Mouse (Mus musculus): ENCODE results near the gene Gm42688.
A peak's percentile ranks its signal among the peaks of the same experiment; 100 is the strongest.

The Gm42688 gene

GRCm38 (mm10) chr6:83101316-83101687 is at the start of gene Gm42688, which contains the start of gene Ccdc142:
Gm42688 (plus strand) TSS chr6:83101617.
Ccdc142 (plus strand) TSS chr6:83101601.
- peak; percentile 94 to 95 for DNase-seq

DNA sequence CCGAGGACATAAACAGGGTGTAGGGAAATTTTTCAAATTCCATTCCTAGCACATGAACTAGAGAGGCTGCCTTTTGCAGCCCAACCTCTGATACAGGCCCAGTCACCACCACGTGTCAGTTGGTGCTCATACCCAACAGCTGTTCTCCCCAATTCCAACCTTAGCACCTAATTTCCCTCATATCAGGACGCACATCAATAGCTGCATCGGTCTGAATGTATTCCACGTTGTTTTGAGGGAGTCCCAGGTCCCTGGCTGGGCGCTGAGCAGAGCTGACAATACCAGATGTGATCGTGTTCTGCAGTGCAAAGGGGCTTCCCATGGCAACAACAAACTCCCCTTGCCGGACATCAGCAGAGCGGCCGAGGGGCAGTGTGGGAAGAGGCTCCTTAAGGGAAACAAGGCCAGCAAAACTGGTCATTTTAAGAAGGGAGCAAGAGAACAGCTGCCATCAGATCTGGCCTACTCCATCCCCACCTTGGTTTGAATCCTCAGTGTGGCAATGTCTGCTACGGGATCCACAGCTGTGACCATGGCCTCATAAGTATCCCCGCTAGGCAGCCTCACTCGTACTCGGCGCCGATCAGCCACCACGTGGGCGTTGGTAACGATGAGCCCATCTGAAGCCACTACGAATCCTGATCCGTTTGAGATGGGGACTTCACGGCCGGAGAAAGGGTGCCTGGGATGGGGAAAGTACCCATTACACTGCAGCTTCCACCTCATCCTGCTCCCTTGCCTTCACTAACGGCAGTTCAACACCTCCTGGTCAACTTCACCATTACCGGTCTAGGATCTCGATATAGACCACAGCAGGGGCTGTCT is 48.1 kb upstream of the Gm42688 start:
- DNase-seq, result no peak

DNA sequence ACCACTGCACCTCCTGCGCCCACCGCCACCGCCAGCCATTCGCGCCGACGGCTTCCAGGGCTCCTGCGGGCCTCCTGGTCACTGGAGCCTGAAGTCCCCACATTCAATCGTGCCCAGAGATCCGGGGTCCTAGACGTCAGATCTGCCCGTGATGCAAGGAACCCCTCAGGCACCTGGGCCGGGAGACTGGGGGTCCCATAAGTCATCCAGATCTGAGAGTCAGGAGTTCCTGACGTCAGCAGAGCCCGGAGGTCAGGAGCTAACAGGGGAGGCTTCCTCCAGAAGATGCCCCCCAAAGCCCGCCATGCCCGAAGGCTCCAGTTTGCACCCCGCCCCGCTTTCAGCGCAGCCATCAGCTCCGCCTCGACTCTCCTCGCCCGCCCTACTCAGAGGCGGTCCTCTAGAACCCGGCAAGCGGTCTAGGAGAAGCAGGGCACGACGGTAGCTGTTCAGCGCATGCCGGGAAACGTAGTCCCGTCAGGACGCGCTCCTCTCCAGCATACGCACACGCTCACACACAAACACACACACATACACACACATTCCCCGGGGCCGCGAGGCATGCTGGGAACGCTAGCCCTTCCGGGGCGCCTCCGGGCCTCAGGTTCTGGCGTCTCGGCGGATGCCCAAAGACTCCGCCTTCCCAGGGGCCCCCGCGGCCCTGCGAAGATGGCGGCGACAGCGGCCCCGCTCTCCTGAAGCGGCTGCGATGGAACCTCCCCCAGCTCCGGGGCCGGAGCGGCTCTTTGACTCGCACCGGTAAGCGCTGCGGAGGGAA is 47.2 kb upstream of the Gm42688 start, which contains the start of gene Aup1:
Aup1 (plus strand) TSS at position 448 of the 778 bp plus-strand sequence.
- peak; percentile 97 to 98 for DNase-seq

GRCm38 (mm10) chr6:83054871-83055431 is 46.5 kb upstream of the Gm42688 start, which contains the start of gene Htra2:
Htra2 (minus strand) TSS chr6:83055273.
- DNase-seq, result no peak

- peak; percentile 85 to 87 for DNase-seq
Observed at GRCm38 (mm10) chr6:83057790-83058189, 43.6 kb upstream of the Gm42688 start, which contains the start of gene Dqx1. Dqx1 (plus strand) TSS chr6:83057844.

DNA sequence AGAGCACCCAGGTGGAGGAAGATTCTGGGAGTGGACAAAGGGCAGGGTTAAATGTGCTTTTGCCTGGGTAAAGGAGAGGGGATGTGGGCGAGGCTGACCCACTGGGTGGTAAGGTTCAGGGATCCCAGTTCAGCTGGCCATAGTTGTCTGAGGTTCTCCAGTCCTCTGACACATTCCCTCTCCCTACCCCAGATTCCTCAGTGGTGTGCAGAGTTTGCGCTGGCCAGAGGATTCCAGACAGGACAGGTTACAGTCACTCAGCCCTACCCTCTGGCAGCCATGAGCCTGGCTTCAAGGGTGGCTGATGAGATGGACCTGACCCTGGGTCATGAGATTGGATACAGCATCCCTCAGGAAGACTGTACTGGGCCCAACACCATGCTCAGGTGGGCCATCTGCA is 42.7 kb upstream of the Gm42688 start:
- DNase-seq, result no peak

DNA sequence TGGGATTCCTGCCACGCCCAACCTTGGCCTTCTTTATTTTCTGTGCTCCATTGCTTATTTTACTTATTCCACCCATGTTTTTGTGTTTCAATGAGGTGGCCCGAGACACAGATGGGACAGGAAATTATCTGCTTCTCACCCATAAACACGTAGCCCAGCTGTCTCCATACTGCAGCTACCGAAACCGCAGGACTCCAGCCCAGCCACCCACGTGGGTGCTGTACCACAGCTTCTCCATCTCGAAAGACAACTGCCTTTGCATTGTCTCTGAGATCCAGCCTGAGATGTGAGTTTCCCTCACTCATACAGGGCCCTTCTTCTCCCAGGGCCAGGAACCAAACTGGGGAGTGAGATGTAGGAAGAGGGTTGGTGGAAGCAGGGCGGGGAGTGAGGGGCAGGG is 35.4 kb upstream of the Gm42688 start:
- no peak for DNase-seq

DNA sequence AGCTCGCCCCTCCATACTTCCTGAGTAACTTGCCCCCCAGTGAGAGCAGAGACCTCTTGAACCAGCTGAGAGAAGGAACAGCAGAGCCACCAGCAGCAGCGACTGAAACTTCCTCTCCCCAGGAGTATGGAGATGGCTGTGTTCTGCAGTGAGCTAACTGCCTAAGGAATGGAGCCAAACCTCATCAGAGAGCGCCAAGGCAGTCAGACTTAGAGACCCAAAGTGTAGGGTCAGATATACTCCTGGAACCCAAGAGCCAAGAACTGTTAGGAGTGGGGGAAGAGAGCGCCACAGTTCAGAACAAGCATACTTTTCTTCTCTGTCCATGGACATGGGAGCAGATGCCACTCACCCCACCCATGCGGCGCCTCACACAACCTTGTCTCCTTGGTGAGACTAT is 35.0 kb upstream of the Gm42688 start:
- no peak for DNase-seq

GRCm38 (mm10) chr6:83068221-83068620 is 33.2 kb upstream of the Gm42688 start:
- DNase-seq, result no peak

- DNase-seq, result peak in 1 of 2 experiments; percentile 30
Observed at GRCm38 (mm10) chr6:83068706-83069487, 32.5 kb upstream of the Gm42688 start.

- no peak for DNase-seq
Observed at GRCm38 (mm10) chr6:83069488-83070246, 31.8 kb upstream of the Gm42688 start.

DNA sequence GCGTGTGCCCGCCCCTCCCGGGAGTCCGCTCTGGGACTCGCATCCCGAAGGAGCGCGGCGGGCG is 31.3 kb upstream of the Gm42688 start, which contains the start of gene Tlx2:
Tlx2 (minus strand) TSS at position 47 of the 64 bp plus-strand sequence.
- no peak for DNase-seq

DNA sequence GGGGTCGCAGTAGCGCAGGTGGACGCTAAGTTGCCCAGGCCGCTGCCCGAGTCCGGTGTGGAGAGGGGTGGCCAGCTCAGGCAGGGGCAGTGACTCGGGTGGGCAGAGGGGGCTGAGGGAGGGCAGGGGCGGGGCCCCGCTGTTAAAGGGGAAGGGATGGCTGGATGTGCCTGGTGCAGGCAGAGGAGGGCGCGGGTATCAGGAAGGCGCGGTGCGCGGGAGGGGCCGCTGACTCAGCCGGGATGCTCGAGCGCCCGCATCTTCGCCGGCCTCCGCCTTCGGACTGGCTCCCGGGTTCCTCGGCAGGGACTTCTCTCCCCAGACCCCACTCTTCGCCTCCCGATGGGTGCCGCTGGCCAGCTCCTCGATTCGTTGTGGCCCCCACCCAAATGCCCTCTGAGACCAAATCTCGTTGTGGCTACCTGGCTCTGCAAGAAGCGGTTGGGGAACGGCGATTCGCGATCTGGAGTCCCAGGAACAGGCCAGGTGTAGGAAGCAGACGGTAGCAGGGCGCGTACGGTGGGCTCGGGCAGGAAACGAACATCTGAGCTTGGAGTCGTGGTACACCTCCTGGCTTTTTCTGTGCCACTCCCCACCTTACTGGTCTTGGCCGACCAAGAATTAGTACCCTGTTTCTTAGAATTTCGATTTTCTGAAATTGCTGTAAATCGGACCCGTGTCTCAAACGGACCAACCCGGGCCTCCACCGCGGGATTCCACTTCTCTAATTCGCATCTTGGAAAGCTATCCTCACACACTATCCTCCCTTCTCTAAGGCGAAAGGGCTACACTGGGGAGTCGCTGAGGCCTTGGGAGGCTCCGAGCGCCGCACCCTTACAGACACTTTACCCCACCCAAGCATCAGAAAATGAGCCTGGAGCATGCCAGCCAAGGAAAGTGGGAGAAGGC is 30.9 kb upstream of the Gm42688 start:
- no peak for DNase-seq

- DNase-seq, result no peak
Observed at GRCm38 (mm10) chr6:83071220-83071619, 30.2 kb upstream of the Gm42688 start.

DNA sequence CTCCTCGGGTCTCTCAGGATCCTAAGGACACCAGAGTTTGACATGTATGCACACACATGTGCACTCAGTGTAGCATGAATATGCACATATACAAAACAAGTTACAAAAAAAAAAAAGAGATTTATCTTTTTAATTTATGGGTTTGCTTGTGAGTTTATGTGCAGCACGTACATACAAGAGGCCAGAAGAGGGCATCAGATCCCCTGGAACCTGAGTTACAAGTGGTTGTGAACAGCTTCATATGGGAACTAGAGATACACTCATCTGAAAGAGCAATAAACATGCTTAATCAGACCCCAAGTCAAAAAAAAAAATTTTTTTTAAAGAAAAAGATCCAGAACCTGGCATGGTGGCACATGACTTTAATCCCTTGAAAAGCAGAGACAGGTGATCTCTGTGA is 26.4 kb upstream of the Gm42688 start:
- no peak for DNase-seq

DNA sequence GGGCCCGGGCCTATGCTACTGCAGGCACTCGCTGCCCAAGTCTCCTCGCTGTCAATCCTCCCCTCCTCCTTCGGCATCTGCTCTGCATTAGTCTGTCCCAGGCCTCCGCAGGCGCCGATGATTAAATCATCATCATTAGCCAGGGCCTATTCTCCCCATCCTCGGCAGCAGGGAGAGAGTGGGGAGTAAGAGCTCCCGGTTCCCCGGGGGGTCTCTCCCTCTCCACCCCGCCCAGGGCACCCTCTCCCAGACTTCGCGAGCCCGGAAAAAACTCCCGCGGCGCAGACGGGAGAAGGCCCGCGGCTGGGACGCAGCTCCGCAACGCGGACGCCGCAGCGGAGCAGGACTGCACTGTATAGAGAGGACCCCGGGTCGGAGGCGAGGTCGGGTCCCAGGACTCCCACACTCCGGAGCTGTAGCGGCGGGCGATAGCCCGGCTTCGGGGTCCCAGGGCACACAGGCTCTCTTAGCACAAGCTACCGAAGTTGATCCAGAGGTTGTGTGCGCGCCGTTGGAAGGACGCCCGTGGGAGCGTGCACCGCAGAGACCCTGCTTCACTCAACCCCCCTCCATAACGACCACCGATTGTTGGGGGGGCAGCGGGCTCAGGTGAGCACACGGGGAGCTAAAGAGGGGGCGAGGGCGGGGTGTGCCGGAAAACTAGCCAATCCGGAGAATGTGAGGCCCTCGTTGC is 23.6 kb upstream of the Gm42688 start, which contains the start of gene Pcgf1:
Pcgf1 (plus strand) TSS at position 240 of the 694 bp plus-strand sequence.
- DNase-seq, result peak in 1 of 2 experiments; percentile 39

DNA sequence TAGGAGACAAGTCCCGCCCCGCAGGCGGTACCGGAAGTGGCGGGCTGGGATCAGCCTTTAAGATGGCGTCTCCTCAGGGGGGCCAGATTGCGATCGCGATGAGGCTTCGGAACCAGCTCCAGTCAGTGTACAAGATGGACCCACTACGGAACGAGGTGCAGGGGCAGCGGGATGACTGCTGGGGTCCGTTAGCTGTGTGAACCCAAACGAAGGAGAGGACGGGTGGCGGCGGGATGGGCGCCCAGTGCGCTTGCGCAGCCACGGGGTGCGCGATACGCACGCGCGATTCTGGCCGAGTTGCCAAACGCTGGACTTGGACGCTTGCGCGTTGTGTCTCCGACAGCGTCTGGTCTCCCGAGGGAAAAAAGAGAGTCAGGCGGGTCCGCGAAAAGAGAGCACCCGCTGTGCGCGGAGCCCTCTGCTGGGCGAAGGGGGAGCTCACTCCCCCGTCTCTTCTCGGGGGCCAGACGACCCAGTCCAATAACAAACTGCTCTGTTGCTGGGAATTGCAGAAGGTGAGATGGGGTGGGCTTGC is 23.0 kb upstream of the Gm42688 start:
- peak; percentile 99 to 100 for DNase-seq

DNA sequence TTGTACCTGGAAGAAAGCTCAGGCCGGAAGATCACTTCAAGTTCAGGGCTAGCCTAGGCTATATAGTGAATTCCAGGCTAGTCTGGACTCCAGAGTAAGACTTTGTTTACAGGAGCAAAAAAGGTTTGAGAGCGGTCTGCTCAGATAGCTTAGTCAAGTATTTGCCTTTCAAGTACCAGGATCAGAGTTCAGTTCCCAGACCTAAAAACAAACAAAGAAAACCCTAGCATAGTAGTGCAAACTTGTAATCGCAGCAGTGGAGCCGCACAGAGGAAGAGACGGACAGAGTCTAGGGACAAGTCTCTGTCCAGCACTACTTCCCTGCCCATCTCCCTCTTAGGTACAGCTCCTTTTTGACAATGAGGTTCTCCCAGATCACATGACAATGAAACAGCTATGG is 21.2 kb upstream of the Gm42688 start:
- DNase-seq, result no peak

- no peak for DNase-seq
Observed at GRCm38 (mm10) chr6:83083497-83083896, 17.9 kb upstream of the Gm42688 start.

GRCm38 (mm10) chr6:83084477-83084876 is 16.9 kb upstream of the Gm42688 start:
- DNase-seq, result no peak

Measured in kidney, adult 8-10 months (tissue).